Mouse (Mus musculus) brain, embryonic 14.5 days (tissue): Measurements from ENCODE around the gene Plekha6.

ENCODE experiments used
- CTCF ChIP-seq: fragments of 200-500 bp; IDR thresholded peaks from 2 replicates; pipeline ENCODE4 v1.5.1; 2012; ENCODE audit warnings: inconsistent platforms, mild to moderate bottlenecking, moderate library complexity, borderline replicate concordance; ENCODE audit not compliant: insufficient read depth, insufficient read length; ENCODE audit errors: extremely low read depth
- POLR2A ChIP-seq: fragments of 200-500 bp; IDR thresholded peaks from 2 replicates; pipeline ENCODE4 v1.6.1; 2012; ENCODE audit warnings: mild to moderate bottlenecking, inconsistent platforms, borderline replicate concordance; ENCODE audit not compliant: poor library complexity, insufficient read depth, insufficient read length, severe bottlenecking; ENCODE audit errors: extremely low read depth

- TF ChIP-seq CTCF = no peak
- TF ChIP-seq POLR2A = no peak
These were observed 11.1 kb downstream of the Plekha6 start for GRCm38 (mm10) chr1:133175150-133175549.
